Comparison of ENCODE assay signal across 12 mouse cellular contexts in genomic region chr2:124775737-124776136, GRCm38 (mm10).
A peak's percentile ranks its signal among the peaks of the same experiment; 100 is the strongest.
DNase-seq lines count a peak whose midpoint lies in the region; ATAC-seq and TF ChIP-seq lines count a peak whose summit lies in the region.
"Had no signal": no experiment of that assay in that cellular context is flagged by ENCODE, and none has a peak within 500 bp of the region (broad histone marks: within the 10 kb centered on the region; RNA-seq: fewer than 3 reads in every experiment).

No protein-coding gene starts in this region.

- no peak for ATAC-seq in activated CD4-positive, CD25-positive, alpha-beta regulatory T cell, adult 4 months
- no peak for ATAC-seq in megakaryocyte-erythroid progenitor cell, adult 5-6 weeks (replicated peaks; ENCODE audit: low FRiP score, low TSS enrichment, poor library complexity, severe bottlenecking)
- ATAC-seq: forebrain, embryonic 13.5 days had no signal

- H3K27ac ChIP-seq in layer of hippocampus, adult 2 months: no peak overlapping the region
- H3K27ac ChIP-seq: forebrain, embryonic 13.5 days; kidney, postnatal 0 days; limb, embryonic 13.5 days; midbrain, embryonic 12.5 days had no signal

- DNase-seq in layer of hippocampus, adult 9-11 months: peak; percentile 29
- no peak for DNase-seq in layer of hippocampus, adult 2 months (ENCODE audit: low spot score in 2 of 2)
- DNase-seq in adrenal gland, adult 8-10 months: peak; percentile 33
- DNase-seq in cerebellum, adult 11-12 months: peak; percentile 74
- peak; percentile 79 for DNase-seq in gastrocnemius, postnatal 25 days
- no peak for DNase-seq in frontal cortex, postnatal 25 days (ENCODE audit: low spot score in 2 of 2)

- no peak overlapping the region for H3K4me3 ChIP-seq in layer of hippocampus, adult 2 months
- H3K4me3 ChIP-seq: forebrain, embryonic 13.5 days; limb, embryonic 13.5 days; midbrain, embryonic 12.5 days had no signal

- no peak for TF ChIP-seq CTCF in layer of hippocampus, adult 2 months (conservative IDR thresholded peaks at IDR 0.05)

Comparison
In these comparisons a context has a peak if more than half of its experiments do, and no peak if none do; other contexts are left out.
1. DNase-seq: peak in layer of hippocampus, adult 9-11 months (single experiment), adrenal gland, adult 8-10 months (single experiment), cerebellum, adult 11-12 months (single experiment) and gastrocnemius, postnatal 25 days (single experiment); none in layer of hippocampus, adult 2 months (0 of 2) and frontal cortex, postnatal 25 days (0 of 2).